Mouse (Mus musculus) adrenal gland (tissue): ENCODE results near the gene Kazn.

Experiments used
- intact Hi-C: fragments of 180-260 bp; cut with DNase I; formaldehyde crosslinking; loops from one replicate; pipeline ENCODE4 v1.15.1; 2025

Gene Kazn

GRCm38 (mm10) chr4:142060455-142061378 lies 178.5 kb downstream of the Kazn start:
- intact Hi-C loops: no loop called here

GRCm38 (mm10) chr4:142059841-142060193 lies 179.4 kb downstream of the Kazn start:
- intact Hi-C loops: no loop called here

- intact Hi-C loops: no loop called here
Measured at GRCm38 (mm10) chr4:142059113-142059840, 179.9 kb downstream of the Kazn start.

DNA sequence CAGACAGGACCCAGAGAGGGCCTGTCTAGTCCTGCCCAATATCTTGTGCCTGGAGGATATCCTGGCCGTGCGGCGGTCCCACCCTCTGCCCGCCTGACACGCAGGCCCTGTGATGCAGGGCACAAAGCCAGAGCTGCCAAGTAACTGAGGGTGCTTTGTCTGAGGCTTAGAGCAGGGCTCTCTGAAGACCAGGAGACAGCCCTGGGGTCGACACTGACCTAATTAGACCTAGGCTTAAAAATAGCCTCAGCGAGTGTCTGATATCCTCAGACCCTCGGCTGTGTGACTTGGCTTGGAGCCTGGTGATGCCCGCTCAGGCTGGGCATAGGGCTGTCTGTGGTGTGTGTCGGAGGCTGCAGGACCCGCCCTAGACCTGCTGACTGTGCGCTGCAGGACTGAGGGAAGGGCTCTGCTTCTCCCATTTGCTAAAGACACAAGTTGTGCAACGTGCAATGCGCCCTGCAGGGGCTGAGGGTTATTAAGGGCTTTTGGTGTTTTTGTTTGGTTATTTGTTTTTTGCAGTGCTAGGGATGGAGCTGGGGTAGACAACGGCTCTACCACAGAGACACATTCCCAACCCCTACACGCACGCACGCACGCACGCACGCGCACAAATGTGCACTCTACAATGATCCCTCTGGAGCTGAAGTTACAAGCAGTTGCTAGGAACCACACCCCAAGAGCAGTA lies 181.5 kb downstream of the Kazn start:
- intact Hi-C loops: no loop called here

DNA sequence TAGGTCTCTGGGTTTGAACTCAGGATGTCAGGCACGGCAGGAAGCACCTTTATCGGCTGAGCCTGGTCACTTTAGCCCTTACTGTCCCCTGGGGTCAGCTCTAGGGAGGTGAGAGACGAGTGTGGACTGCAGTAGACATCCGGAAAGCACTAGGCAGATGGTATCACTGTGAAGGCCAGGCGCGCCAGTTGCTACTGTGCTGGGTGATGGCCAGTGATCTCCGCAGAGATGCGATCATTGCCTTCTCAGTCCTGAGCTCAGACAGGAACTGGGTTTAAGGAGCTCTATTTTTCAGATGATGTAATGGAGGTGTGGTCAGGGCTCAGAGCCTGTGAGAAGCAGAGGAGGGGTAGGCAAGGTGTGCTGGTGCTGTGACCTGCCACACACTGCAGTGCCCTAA lies 183.6 kb downstream of the Kazn start:
- intact Hi-C loops: no loop called here

DNA sequence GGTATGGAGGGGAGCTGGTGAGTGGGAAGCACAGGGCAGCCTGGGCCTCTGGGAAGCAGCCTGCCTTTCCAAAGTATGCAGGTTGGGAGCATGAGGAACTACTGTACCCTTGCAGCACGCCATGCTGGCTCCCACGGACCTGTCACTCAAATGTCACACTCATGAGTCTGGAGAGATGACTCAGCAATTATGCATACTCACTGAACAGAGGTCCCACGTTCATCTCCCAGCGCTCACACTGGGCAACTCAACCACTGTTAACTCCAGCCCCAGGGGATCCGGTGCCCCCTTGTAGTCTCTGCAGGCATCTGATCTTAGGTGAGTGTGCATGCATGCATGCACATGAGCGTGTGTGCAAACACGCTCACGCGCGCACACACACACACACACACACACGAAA lies 184.6 kb downstream of the Kazn start:
- intact Hi-C loops: no loop called here

- intact Hi-C loops: no loop called here
Measured at GRCm38 (mm10) chr4:142053661-142054448, 185.3 kb downstream of the Kazn start.

DNA sequence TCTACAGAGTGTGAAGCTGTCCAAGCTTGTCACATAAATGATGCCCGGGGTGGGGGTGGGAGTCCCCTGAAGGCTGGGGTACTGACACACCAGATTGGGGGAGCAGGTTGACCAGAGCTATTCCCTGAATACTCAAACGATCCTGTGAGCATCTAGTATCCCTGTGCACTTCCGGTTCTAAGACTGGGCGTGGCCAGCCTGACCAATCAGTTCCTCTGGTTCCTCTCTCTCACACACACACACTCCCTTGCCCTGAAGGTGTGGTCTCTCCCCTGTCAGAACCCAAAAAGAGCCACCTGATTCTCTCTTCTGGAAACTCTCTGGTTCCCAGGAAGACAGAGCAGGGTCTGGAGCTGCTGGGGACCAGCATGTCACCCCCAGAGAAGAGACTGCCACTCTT lies 185.9 kb downstream of the Kazn start:
- intact Hi-C loops: no loop called here

GRCm38 (mm10) chr4:142052391-142053132 lies 186.6 kb downstream of the Kazn start:
- intact Hi-C loops: no loop called here
